ENCODE assay signal across 11 mouse cellular contexts in genomic region chr14:64533591-64534151, GRCm38 (mm10).
A peak's percentile ranks its signal among the peaks of the same experiment; 100 is the strongest.
DNase-seq lines count a peak whose midpoint lies in the region; ATAC-seq lines count a peak whose summit lies in the region.
"Had no signal": no experiment of that assay in that cellular context is flagged by ENCODE, and none has a peak within 500 bp of the region (broad histone marks: within the 10 kb centered on the region; RNA-seq: fewer than 3 reads in every experiment).

No protein-coding gene starts in this region.

- no peaks in the 10 kb centered on the region for H3K9me3 ChIP-seq in forebrain, embryonic 15.5 days
- H3K9me3 ChIP-seq in midbrain, embryonic 10.5 days (replicated peaks): no peaks in the 10 kb centered on the region
- H3K9me3 ChIP-seq: embryonic facial prominence, embryonic 13.5 days; heart, embryonic 10.5 days; liver, embryonic 13.5 days had no signal

- H3K4me2 ChIP-seq in forebrain, embryonic 15.5 days (replicated peaks): peak overlapping the region; percentile 15; the same call in 1 of the 2 replicates
- H3K4me2 ChIP-seq: embryonic facial prominence, embryonic 13.5 days; liver, embryonic 13.5 days had no signal

- ATAC-seq in forebrain, embryonic 15.5 days (replicated peaks): peak; percentile 83

- no peaks in the 10 kb centered on the region for H3K27me3 ChIP-seq in forebrain, embryonic 15.5 days
- H3K27me3 ChIP-seq in midbrain, embryonic 10.5 days (ENCODE audit: low read depth, poor library complexity, severe bottlenecking): no peaks in the 10 kb centered on the region
- H3K27me3 ChIP-seq: embryonic facial prominence, embryonic 13.5 days; liver, embryonic 13.5 days had no signal

- peak overlapping the region; percentile 93 for H3K27ac ChIP-seq in forebrain, embryonic 15.5 days (replicated peaks)
- peak overlapping the region; percentile 75 for H3K27ac ChIP-seq in midbrain, embryonic 10.5 days (replicated peaks)
- H3K27ac ChIP-seq: embryonic facial prominence, embryonic 13.5 days; heart, embryonic 10.5 days; liver, embryonic 13.5 days had no signal

- 5% methylated on average over 7 of the region's 7 CpGs for WGBS in forebrain, embryonic 15.5 days
- 18% methylated on average over 7 of the region's 7 CpGs for WGBS in midbrain, embryonic 10.5 days

- peak; percentile 27 for DNase-seq in right cerebral cortex, postnatal 14 days
- no peak for DNase-seq in right cerebral cortex, postnatal 36 days (ENCODE audit: low spot score in 2 of 2)
- peak; percentile 36 for DNase-seq in midbrain, embryonic 10.5 days (ENCODE audit: low spot score)
- DNase-seq in thymus, postnatal 4 days: no peak
- DNase-seq in testis, postnatal 10 days (ENCODE audit: low spot score): no peak
- no peak for DNase-seq in gastrocnemius, postnatal 10 days
- no peak for DNase-seq in heart, adult 11 months
- DNase-seq: liver, embryonic 13.5 days had no signal

- H3K9ac ChIP-seq in forebrain, embryonic 15.5 days (replicated peaks): peak overlapping the region; percentile 23; the same call in 1 of the 2 replicates
- H3K9ac ChIP-seq: embryonic facial prominence, embryonic 13.5 days; liver, embryonic 13.5 days had no signal

- no peaks in the 10 kb centered on the region for H3K36me3 ChIP-seq in forebrain, embryonic 15.5 days
- H3K36me3 ChIP-seq in midbrain, embryonic 10.5 days: no peaks in the 10 kb centered on the region
- H3K36me3 ChIP-seq: embryonic facial prominence, embryonic 13.5 days; heart, embryonic 10.5 days; liver, embryonic 13.5 days had no signal

- no peak overlapping the region for H3K4me3 ChIP-seq in forebrain, embryonic 15.5 days
- peak overlapping the region; percentile 9; the same call in 1 of the 2 replicates for H3K4me3 ChIP-seq in midbrain, embryonic 10.5 days
- H3K4me3 ChIP-seq: embryonic facial prominence, embryonic 13.5 days; heart, embryonic 10.5 days; liver, embryonic 13.5 days had no signal

- peaks cover 25% of the 10 kb centered on the region for H3K4me1 ChIP-seq in forebrain, embryonic 15.5 days
- H3K4me1 ChIP-seq in midbrain, embryonic 10.5 days: peaks cover 46% of the 10 kb centered on the region
- H3K4me1 ChIP-seq: embryonic facial prominence, embryonic 13.5 days; heart, embryonic 10.5 days; liver, embryonic 13.5 days had no signal

Comparison
In these comparisons a context has a peak if more than half of its experiments do, and no peak if none do; other contexts are left out.
1. DNase-seq: peak in right cerebral cortex, postnatal 14 days (single experiment) and midbrain, embryonic 10.5 days (single experiment); none in right cerebral cortex, postnatal 36 days (0 of 2), thymus, postnatal 4 days (single experiment), testis, postnatal 10 days (single experiment), gastrocnemius, postnatal 10 days (single experiment) and heart, adult 11 months (single experiment).